Comparison of ENCODE assay signal across 14 mouse cellular contexts in genomic region chr9:95834799-95835198, GRCm38 (mm10). TPM values are rescaled to one million over a fixed set of nuclear protein-coding genes. Genes with fewer than 3 reads are reported as not detected.
"Had no signal": no experiment of that assay in that cellular context is flagged by ENCODE, and none has a peak within 500 bp of the region (broad histone marks: within the 10 kb centered on the region; RNA-seq: fewer than 3 reads in every experiment).

No protein-coding gene starts in this region.

- H3K4me1 ChIP-seq: kidney, embryonic 15.5 days; limb, embryonic 12.5 days; liver, embryonic 13.5 days; midbrain, embryonic 10.5 days; neural tube, embryonic 15.5 days had no signal

- H3K9ac ChIP-seq: kidney, embryonic 15.5 days; limb, embryonic 12.5 days; liver, embryonic 13.5 days; liver, postnatal 0 days; neural tube, embryonic 15.5 days had no signal

- H3K36me3 ChIP-seq: kidney, embryonic 15.5 days; limb, embryonic 12.5 days; liver, embryonic 13.5 days; midbrain, embryonic 10.5 days; neural tube, embryonic 15.5 days had no signal

- H3K27ac ChIP-seq: kidney, embryonic 15.5 days; left cerebral cortex, adult 2 months; limb, embryonic 12.5 days; liver, embryonic 13.5 days; midbrain, embryonic 10.5 days; neural tube, embryonic 15.5 days had no signal

- DNase-seq: kidney, adult 2 months; kidney, postnatal 14 days; liver; liver, embryonic 13.5 days; liver, postnatal 0 days; midbrain, embryonic 14.5 days; right cerebral cortex, postnatal 4 days; thymus, postnatal 14 days had no signal

- H3K4me3 ChIP-seq: kidney, embryonic 15.5 days; left cerebral cortex, adult 2 months; limb, embryonic 12.5 days; liver, embryonic 13.5 days; midbrain, embryonic 10.5 days; myocyte; neural tube, embryonic 15.5 days had no signal

- H3K27me3 ChIP-seq: kidney, embryonic 15.5 days; limb, embryonic 12.5 days; liver, embryonic 13.5 days; neural tube, embryonic 15.5 days had no signal

- H3K9me3 ChIP-seq: kidney, embryonic 15.5 days; limb, embryonic 12.5 days; liver, embryonic 13.5 days; midbrain, embryonic 10.5 days; neural tube, embryonic 15.5 days had no signal

RNA-seq across cellular contexts. Expression of gene Pls1, which starts 10.3 kb away (rescaled TPM):
- polyA plus RNA-seq: myocyte had no signal
